Mouse (Mus musculus) hematopoietic stem cell, adult 5-6 weeks (primary cell): Measurements from ENCODE around the gene Mrpl19. TPM values are rescaled to one million over a fixed set of nuclear protein-coding genes. Genes with fewer than 3 reads are reported as not detected.

Experiments used
- ATAC-seq, 2 experiments: fragments of 125-278 bp in 1 of 2; replicated peaks in 1 of 2; 2 replicates each; pipeline ENCODE4 v1.8.0; 2016 to 2017; ENCODE audit warnings: inconsistent platforms in 2 of 2, mild to moderate bottlenecking in 2 of 2, moderate number of reproducible peaks in 2 of 2, low read depth in 1 of 2, moderate TSS enrichment in 1 of 2; ENCODE audit not compliant: low FRiP score in 2 of 2, poor library complexity in 2 of 2, severe bottlenecking in 2 of 2, insufficient read depth in 1 of 2, low TSS enrichment in 1 of 2
- total RNA-seq: library from RNA; stranded (forward); fragments of 172-1452, 232-1000 nt; gene quantifications from 2 replicates; pipeline ENCODE4 v1.2.3, GENCODE M21; 2017

Gene Mrpl19
- total RNA-seq, result 14.0 and 31.5 TPM in 2 replicates

DNA sequence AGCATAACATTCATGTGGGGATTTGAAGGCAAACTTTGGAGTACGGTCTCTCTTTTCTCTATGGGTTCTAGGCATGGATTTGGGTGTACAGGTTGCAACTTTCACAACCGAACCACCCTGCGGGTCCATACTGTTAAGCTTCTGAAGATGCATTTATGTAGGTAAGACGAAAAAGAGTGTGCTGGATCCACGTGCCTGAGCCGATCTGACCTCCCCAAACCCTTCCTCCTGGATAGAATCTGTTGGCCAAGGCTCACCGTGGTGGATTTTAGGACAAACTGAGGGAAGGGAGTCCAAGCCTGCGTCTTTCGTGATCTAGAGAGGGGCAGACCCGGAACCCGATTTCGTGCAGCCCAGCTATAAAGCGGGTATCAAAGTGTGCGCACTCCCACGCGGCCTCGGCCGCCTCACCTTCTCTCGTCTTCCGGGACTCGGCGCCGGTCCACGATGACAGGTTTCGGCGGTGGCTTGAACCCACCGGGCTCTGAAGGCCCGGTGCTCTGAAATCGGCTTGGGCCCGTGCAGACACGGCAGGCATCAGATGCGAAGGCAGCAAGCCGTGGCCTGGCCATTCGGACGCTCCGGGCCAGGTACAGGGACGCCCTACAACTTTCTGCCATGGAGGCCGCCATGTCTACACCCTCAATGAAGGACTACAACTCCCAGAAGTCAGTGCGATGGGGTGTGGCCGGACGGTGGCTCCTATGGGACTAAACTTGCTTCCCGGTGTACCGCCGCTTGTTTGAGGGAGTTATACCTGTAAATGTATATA lies at the start of gene Mrpl19:
Gene Mrpl19 (minus strand): TSS at position 663 of the 772 bp plus-strand sequence.
- ATAC-seq, result peak; percentile 98 to 99

- ATAC-seq, result no peak
These were observed 46.6 kb upstream of the Mrpl19 start for GRCm38 (mm10) chr6:82012392-82012791.

DNA sequence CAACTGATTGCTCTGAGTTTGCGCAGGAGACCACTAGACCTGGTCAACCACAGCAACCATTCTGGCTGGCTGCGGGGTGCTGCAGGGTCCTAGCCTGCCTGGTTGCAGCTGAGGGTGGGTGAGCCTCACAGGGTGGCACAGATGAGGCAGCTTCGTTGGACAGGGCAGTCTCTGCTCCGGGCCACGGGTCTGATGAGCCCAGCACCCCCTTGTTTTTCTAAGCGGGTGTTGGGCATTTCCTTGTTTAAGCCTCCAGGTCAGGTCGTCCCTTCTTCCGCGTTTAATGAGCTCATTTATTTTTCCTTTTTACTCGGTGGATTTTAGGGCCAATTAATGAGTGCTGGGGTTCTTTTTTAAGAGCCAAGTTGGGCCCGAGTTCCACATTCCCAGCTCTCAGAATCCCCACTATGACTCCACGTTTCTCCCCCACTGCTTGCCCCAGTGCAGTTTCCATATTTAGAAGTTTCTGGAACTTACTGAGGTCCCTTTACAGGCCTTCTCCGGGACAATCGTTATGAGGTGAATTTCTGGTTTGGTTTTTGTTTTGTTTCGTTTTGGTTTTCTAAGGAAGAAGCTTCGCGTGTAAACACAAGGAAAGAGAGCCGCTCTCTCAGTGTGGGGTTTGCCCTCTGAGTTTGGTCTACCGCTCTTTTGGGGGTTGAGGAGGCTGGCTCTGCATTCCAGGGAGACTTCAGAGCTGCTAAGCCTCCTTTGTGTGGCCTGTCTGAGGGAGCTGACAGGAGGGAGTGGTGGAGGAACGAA lies 24.5 kb upstream of the Mrpl19 start:
- no peak for ATAC-seq

- no peak for ATAC-seq
These were observed 22.6 kb upstream of the Mrpl19 start for GRCm38 (mm10) chr6:81988341-81988740.

DNA sequence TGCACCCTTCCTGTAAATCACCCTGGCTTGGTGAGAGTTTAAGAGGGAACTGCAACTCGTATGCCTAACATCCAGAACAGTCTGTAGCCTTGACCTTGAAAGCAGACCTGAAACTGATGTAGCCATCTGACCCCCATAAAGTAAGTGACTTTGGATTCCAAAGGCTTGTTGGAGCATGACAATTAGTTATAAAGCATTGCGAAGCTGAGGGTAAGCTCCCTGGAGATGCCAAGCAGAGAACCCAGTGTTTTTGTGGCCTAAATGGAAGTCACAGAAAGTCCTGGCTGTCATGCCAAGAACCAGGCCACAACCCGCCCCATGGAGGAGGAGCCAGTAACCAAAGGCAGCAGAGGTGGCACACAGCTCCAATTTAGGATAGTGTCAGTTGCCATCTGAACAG lies 21.8 kb upstream of the Mrpl19 start:
- 0 out of 4 replicates have a peak, but pooled peaks of 1 of the 2 experiments have one; percentile 6 for ATAC-seq

GRCm38 (mm10) chr6:81987010-81987409 lies 21.3 kb upstream of the Mrpl19 start:
- ATAC-seq, result peak; percentile 85 to 96

DNA sequence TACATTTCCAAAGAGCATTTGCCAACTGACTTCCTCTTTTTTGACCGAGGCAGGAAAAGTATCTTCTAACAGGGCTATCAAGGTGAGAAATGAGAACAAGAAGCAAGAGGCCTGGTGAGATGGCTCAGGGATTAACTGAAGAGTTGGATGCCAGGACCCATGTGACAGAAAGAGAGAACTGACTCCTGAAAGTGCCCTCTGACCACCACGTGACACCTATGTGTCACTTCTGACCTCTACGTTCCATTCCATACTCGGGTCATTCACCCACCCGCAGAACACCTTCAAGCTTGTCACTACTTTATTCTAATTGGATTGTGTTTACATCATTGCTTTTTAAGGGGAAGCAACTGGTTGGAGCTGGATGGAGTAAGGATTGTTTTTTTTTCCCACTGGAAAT lies 20.8 kb upstream of the Mrpl19 start:
- peak; percentile 33 to 37; a peak in 2 of 4 replicates for ATAC-seq

GRCm38 (mm10) chr6:81986171-81986570 lies 20.4 kb upstream of the Mrpl19 start:
- no peak; a peak in 1 of 4 replicates for ATAC-seq

GRCm38 (mm10) chr6:81979286-81979685 lies 13.5 kb upstream of the Mrpl19 start:
- no peak for ATAC-seq

DNA sequence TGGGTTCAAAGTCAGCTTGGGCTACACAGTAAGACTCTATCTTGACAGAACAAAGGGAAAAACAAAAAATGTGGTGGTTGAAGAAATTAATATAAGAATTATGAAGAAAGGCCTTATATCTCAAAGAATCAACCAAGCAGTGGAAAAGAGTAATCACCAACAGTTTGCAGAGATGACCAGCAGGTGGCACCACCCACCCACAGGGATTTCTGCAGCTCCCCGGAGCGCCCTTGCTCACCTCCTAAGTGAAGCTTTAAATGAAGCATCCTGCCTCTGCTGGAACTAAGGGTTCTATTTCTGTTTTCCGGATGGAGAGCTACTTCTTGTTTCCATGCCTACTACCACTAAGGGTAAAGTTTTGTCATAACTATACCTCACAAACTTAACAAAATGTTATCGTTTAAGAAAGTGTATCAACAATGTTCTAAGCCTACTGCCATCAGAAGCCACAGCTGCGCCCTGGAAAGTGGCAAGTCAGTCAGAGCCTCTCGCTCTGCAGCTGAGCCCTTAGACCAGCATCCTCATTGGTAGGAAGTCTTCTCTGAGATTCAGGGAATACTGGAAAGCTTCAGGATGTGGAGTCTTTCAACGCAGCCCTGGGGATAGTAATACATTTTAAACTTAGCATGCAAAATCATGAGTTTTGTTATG lies 10.3 kb upstream of the Mrpl19 start:
- peak; percentile 94 to 95 for ATAC-seq

DNA sequence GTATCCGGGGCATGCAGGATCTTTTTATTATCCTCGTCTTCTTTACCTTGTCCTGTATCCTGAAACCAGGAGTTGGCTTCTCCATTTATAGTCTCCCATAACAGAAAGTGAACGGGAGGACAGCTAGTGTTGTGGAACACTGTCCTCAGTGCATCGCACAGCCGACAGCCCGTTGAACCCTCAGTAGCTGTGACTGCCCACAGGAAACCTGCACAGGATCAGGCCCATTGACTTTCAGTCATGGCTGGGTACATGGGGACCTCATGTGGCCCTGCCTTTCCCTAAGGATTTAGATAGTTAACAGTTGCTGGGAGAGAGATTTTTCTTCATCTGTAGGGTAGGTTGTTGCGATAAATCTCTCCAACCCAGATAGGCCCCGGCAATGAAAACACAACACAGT lies 6.8 kb upstream of the Mrpl19 start:
- no peak for ATAC-seq

- no peak for ATAC-seq
These were observed 5.4 kb upstream of the Mrpl19 start for GRCm38 (mm10) chr6:81971196-81971595.

GRCm38 (mm10) chr6:81966068-81966544 lies 348 bp upstream of the Mrpl19 start:
- no peak for ATAC-seq

- peak in 1 of 2 experiments; percentile 22; a peak in 1 of 4 replicates for ATAC-seq
These were observed 5.5 kb downstream of the Mrpl19 start for GRCm38 (mm10) chr6:81960284-81960683.

DNA sequence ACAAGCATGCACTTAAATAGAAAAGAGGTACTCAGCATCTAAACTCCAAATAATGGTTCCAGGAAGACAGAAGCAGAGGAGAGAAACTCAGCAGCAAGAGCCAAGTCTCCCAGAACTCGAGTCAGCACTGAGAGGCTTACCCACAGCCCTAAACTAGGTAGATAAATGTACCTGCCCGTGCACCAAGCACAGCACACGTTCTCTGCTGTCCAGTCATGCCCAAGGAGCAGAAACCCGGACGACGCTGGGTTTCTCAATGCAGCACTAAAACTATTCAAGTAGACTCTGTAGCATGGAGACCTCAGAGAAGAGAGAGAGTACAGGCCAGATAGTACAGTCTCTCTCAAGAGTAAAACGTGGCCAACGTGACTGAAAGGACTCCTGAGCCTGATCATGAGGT lies 5.9 kb downstream of the Mrpl19 start:
- ATAC-seq, result no peak

DNA sequence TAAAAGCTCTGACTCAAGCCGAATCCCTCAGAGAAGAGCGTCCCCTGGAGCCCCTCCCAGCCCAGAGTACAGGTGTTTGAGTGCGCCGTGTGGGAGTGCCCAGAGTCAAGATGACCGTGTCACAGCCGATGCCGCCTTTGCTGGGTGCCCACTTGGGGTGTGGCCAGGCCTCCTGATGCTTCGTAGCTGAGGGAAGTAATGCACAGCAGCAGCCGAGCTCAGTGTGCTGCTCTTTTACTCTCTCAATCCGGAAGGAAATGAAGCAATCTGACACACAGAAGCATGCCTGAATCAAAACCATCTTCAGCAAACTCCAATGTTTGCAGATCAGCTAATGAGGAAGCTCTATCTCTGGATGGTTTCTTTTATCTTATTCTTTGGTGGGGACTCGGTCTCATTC lies 7.8 kb downstream of the Mrpl19 start:
- ATAC-seq, result no peak; a peak in 1 of 4 replicates

GRCm38 (mm10) chr6:81956399-81956798 lies 9.4 kb downstream of the Mrpl19 start:
- no peak for ATAC-seq

- ATAC-seq, result no peak
These were observed 10.6 kb downstream of the Mrpl19 start for GRCm38 (mm10) chr6:81955133-81955532.
